Mouse (Mus musculus): Measurements from ENCODE around the gene Hspb11.

Hspb11 gene

DNA sequence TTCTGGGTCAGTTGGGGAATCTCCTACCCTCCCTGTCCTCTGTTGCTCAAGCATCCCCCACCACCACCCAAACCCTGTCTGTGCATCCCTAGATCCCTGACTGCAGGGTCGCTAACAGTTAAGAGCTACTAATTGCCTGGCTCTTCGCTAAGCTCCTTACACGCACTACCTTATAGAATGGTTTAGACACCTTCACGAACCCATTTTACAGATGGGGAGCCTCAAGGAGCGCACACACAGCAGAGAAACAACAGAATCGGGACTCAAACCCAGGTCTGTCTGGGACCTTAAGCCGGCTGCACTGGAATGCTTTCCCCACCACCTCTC lies 61.0 kb downstream of the Hspb11 start:
- DNase-seq = no peak

- DNase-seq = peak in 1 of 2 experiments; percentile 33
These were observed 65.3 kb downstream of the Hspb11 start for GRCm38 (mm10) chr4:107318646-107319045.

DNA sequence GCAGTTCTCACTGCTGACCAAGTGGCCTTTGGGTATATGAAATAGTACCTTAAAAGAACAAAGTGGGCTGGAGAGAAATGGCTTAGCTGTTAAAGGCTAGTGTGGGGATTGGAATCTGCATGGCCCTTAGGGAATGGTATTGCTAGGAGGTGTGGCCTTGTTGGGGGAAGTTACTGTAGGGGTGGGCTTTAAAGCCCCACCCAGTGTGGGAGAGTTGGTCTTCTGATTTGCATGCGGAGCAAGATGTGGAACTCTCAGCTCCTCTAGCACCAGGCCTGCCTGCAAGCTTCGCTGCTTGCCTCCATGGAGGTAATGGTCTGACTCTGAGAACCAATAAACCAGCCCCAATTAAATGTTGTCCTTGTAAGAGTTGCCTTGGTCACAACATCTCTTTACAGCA lies 67.6 kb downstream of the Hspb11 start:
- DNase-seq = peak in 1 of 2 experiments; percentile 22

DNA sequence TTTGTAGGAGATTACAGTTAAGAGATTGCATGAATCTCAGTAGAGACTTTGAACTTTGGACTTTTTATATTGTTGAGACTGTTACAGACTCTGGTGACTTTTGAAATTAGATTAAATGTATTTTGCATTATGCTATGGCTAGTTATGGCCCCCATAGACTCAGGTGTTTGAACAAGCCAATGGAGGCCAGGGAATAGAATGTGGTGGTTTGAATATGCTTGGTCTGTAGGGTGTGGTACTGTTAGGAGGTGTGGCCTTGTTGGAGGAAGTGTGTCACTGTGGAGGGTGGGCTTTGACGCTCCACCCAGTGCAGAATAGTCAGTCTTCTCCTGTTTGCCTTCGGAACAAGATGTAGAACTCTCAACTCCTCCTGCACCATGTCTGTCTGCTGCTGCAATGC lies 69.7 kb downstream of the Hspb11 start:
- DNase-seq = no peak

DNA sequence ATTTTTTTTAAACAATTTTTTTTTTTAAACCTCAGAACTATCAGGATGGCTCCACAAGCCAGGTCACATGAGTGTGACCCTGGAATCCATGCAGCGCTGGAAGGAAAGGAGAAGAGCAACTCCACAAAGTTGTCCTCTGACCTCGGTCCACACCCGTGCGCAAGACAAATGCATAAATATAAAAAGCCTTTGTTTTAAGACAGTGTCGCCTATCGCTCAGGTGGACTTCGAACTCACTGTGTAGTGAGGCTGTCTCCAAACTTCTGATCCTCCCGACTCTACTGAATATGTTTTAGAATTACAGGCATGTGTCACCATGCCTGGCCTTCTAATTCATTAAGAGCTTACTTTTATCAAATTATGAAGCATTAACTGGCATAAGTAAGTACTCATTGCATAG lies 75.1 kb downstream of the Hspb11 start:
- DNase-seq = no peak

All from kidney, postnatal 4 days (tissue).